Mouse (Mus musculus) left cerebral cortex, adult 18-20 months (tissue): ENCODE data around the gene Hebp1. TPM values are rescaled to one million over a fixed set of nuclear protein-coding genes. Genes with fewer than 3 reads are reported as not detected.

Source experiments
- DNase-seq, 2 experiments: peaks; one replicate each; pipeline ENCODE4 v3.0.0; 2021 to 2022; ENCODE audit warnings: low spot score in 2 of 2, mixed read lengths in 1 of 2
- total RNA-seq, 2 experiments: library from RNA; stranded (reverse); gene quantifications; 2 replicates each; pipeline ENCODE4 v1.2.3; 2021

The Hebp1 gene
- total RNA-seq, 2 experiments from 2014 or later: 52.6 to 57.5 TPM

DNA sequence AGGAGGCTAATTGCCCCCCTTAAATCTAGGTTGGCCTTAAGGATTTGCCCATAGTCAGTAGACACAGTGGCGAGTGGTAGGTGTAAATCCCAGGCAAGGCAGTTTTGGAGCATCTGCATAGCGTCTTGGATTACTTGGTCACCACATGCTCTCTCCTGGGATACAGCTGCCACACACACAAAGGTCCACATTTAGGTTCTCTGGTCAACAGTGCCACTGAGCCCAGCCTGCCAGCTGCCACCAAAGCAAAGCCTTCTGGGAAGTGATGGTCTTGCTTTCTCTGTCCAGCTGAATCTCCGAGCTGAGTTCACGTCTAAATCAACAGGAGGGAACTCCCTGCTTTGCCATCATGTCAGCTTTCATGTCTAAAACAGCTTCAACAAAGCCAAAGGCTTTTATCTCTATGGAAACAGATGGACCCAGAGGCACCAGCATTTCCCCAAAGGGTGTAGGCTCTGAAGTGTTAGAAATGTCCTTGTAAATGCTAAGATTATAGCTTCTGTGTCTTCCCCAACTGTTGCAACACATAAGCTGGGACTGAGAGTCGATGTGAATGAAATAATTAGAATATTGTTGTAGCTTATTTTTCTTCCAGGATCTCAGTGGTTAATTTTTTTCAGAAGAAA, 73.0 kb downstream of the Hebp1 start:
- no peak for DNase-seq

DNA sequence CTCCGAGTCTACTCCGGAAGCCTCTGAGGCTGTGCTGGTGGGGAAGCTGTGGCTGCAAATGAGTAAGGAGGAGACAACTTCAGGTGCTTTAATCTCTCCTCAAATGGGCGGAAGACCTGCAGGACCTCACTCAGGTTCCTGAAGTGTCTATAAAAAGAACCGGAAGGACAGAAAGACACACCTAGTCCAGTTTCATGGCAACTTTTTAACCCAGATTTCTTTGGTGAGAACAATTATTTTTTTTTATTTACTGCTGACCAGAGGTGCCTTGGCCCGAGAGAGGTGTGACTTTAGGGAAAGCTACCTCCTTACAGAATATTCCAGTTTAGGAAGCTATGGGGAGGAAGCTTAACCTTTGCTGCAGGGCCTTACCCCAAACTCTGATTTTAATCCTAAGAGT, 79.6 kb downstream of the Hebp1 start, which contains the start of gene Gprc5d:
Gene Gprc5d, minus strand, starts transcription at position 101 of the 400 bp plus-strand sequence.
- DNase-seq: no peak

DNA sequence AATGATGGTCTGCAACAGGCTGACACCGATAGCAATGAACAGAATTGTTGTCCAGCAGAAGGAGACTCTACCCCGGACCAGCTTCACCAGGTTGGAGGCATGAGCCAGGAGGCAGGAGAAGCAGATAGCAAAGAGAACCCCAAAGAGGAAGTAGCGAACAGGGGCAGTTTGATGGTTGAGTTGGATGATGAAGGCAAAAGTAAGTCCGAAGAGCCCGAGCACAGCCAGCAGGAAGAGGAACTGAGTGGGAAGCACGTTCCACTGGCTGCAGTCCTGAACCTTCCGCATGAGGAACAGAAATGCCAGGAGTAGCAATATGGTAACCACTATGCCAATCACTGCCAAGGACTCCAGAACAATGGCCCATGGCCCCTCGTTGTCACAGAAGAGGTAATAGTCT, 81.3 kb downstream of the Hebp1 start:
- DNase-seq: no peak

DNA sequence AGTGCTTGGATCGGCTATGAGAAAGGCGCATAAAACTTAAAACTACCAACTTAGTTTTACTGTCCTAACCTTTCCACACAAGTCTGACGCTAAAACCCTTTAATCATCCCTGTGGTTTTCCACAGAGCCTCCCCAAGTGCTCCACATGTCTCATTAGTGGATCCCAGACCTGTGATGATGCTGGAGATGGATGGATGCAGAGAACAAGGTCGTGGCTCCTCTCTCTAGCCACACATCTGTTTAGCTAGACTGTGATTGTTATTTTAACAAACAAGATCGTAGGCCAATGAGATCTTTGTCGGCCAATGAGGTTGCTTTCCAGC, 84.7 kb downstream of the Hebp1 start:
- no peak for DNase-seq

DNA sequence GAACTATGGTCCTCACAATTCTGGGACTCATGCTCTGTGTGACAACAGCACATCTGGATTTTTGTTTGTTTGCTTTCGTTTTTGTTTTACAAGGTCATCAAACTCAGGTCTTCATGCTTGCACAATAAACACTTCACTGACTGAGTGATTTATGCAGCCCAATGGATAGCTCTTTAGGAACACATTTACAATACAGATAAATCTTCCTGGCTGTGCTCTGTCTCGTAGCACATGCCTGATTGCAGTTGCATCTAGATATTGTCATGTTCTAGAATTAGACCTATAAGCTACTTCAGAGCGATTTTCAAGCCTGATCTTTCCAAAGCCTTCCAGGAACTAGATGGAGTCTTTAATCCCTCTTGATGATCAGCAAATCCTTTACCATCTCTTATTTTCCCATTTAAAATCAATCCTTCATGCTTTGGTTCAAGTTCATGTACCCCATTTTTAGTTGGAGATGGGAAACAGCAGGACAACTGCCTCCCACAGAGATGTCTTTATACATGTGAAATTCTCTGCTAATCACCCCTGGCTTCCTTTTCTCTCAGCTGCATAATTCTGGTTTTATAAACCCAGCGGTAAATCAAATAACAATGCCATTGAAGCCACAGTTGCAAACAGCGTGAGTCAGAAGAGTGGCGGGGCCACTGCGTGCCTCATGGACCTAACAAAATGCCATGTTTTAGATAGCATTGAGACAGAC, 85.3 kb downstream of the Hebp1 start:
- no peak for DNase-seq

DNA sequence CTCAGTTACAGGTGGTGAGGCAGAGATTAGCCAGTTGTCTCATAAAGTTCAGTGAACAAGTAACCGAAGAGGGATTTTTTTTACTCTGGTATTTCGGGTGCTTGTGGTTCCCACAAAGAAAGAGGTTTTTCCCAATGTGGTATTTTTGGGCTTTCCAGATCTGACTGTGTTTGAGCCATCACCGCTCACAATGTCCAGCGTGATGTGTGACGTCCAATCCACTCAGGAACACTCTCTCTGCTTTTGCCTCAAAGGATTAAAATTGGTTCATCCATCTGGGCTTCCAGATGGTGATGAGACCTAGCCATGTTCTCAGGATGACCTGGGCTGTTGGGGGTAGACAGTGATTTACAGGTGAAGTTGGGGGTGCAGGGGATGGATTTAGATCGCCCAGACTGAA, 90.8 kb downstream of the Hebp1 start:
- DNase-seq: peak; percentile 7 to 27

DNA sequence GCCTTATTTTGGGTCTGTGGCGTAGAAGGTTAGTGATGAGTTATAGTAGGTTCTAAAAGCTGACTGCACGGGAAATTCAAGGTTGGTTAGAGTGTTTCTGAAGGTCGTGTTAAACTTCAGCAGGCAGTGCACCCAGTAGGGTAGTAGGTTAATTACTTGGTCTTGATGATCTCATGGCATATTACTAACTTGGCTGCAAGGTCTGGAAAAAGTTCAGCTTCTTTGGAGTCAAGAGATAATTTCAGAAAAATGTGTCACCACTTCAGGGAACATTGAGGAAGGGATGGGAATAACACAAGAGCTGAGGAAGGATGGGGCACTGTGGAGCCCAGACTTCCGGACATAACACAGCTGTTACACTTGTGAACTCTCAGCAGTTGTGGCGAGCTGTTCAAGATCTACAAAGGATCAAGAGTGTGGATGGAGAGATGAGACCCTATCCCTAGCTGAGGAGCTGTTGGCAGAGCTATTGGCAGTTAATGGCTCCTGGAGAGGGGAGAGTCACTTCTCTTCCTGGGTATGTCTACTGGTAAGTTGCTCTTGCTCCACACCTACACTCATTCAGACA, 95.0 kb downstream of the Hebp1 start:
- no peak for DNase-seq

DNA sequence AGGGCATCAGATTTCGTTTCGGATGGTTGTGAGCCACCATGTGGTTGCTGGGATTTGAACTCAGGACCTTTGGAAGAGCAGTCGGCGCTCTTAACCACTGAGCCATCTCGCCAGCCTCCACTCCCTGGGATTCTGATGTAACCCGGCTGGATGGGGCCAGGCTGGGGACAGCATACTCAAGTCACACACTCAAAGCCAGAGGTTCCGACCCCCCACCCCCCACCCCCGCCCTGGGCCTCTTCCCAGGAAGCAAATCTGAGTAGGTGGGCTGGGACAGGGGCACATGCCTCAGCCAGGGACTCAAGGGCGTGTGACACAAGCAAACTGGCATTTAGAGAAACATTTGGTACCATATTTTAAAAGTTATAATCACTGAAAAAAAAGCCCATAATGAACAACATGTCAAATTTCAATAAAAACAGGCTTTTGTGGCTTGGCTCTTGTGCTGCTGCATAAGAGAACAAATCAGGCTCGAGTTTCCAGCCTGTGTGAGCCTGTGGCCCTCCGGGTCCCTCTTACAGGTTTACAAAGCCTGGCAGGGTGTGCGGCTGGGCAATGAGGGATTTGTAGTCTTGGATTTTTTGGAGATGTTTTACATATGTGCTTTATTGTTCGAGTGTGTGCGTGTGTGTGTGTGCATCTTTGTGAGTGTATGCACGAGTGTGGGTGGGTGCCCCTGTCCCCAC, 96.9 kb downstream of the Hebp1 start:
- DNase-seq: no peak

DNA sequence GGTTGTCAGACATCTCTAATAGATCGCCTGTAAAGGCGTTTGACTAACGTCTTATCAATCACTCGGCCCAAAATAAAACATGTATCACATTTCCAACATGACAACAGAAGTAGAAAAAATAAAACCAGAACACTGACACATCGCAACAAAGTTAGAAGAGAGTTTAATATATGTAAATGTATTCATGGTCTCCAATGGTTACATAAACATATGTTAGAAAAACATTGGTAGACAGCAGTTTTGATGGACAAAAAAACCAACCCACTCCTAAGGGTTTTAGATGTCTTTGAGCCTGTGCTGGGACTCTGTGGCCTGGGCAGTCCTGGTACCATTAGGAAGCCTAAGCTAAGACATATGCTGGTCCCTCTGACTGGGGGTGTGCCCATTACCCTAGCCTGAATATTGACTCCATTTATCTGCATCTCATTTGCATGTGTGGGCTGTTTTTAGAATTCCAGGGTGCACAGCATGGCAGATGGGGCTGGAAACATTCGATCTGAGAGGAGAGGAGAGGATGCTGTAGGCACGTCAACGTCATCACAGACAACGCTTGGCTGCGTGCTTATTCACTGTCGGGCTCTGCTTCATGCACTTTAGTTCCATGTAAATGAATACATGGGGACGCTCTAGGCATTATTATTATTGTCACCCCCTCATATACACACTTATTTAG, 104.9 kb downstream of the Hebp1 start:
- peak; percentile 39 to 63 for DNase-seq

DNA sequence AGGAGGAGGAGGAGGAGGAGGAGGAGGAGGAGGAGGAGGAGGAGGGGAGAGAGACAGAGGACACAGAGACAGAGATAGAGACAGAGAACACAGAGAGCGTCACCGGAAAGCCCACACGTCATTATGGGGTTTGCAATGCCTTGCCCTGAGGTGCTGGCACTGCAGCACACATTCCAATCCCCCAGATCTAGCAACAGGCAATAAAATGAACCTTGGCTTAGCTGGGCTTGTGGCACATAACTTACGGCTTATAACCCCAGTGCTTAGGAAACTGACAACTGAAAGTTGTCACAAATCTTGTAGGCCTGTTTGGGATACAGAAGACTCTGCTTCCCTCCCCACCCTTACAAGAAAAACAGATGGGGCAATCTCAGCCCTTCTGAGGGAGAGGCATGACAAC, 107.2 kb downstream of the Hebp1 start:
- no peak for DNase-seq

DNA sequence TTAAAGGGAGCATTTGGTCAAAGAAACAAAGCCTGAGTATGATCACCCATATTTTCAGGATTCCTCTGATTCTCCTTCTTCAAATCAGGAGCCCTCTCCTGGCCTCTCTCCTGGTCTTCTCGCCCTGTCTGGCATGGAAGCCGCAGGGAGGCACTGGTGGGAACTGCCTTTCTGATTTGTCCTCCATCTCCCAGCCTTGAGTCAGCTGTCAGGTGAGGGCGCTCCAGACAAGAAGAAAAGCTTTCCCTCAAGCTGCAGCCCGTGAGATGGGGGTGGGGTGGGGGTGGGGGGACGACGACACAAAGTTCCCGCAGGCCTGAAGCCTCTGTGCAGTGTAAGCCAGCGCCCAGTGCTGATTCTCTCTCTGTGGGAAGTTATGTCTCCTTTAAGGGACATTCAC, 108.0 kb downstream of the Hebp1 start:
- peak; percentile 47 to 60 for DNase-seq

DNA sequence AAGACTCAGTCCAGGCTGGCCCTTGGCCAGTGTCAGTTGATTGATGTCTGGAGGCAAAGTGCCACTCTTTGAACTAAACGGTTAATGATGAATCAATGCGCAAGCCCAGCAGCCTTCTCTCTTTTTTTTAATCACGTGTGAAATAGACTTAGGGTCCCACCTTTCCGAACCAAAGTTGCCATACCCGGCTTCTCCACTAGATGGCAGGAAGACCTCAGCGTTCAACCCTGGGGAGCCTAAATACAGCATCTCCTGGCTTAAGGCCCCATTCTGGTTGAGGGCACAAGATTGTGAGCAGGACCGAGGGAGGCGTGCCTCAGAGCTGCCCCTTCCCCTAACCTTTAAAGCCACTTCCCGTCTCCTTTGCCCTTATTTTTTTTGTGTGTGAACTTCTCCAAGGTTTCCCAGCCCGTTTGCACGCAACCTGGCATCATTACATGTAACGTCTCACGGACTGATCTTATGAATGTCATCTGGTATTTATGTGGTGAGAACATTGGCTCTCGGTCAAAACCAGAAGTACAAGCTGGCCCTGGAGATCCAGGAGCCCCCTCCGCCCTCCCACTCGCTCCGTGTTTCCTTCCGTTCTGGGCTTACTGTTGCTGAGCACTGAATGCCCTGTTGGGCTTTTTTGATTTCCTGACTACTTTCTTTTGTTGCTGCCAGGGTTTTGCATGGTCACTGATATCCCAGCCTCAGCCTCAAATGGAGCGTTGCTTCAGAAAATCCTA, 109.9 kb downstream of the Hebp1 start:
- DNase-seq: peak; percentile 77 to 92

Other genes with a start within 250 kb of the Hebp1 start
- 1 to 10 TPM; 4.6 to 4.8 TPM for gene Apold1, start 216.3 kb downstream of the Hebp1 start, total RNA-seq
- 10 to 100 TPM; 58.3 to 59.1 TPM for gene Ddx47, start 186.4 kb downstream of the Hebp1 start, total RNA-seq
- gene Gprc5a, start 132.4 kb downstream of the Hebp1 start, total RNA-seq: under 1 TPM; 0.26 to 0.79 TPM
- not detected for gene Gprc5d, start 79.7 kb downstream of the Hebp1 start, total RNA-seq
- gene Fam234b, start within 50 bp of the Hebp1 start, total RNA-seq: 100 to 1,000 TPM; 183 to 192 TPM
- not detected for gene Gsg1, start 56.3 kb upstream of the Hebp1 start, total RNA-seq
- gene Pbp2, start 112.4 kb upstream of the Hebp1 start, total RNA-seq: not detected
- gene Emp1, start 164.5 kb upstream of the Hebp1 start, total RNA-seq: 1 to 10 TPM; 3.4 to 6.6 TPM